Mouse (Mus musculus): Measurements from ENCODE around the gene Gm27029. TPM values are rescaled to one million over a fixed set of nuclear protein-coding genes. Genes with fewer than 3 reads are reported as not detected.
"Not testable (repeated sequence)": the region's sequence is repeated elsewhere in the genome, so short reads cannot be mapped to it uniquely, and the experiment has no call there.

Gm27029 gene
- total RNA-seq, 4 experiments from 2014 or later: 4.4 to 6.6 (median 5.2) TPM

DNA sequence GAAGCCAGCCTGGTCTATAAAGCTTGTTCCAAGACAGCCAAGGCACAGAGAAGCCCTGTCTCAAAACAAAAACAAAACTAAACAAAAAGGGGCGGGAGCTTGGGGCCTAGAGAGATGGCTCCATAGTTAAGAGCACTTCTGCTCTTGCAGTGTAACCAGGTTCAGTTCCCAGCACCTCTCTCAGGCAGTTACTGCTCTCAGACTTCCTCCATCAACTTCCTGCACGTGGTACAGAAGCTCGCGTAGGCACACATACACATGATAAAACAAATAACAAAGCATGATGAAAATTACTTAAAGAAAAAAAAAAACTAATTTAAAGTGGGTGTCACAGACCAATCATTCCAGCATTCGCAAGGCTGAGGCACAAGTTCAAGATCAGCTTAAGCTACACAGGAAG lies 4.4 kb downstream of the Gm27029 start:
- no peak for DNase-seq (ENCODE audit: low spot score in 2 of 2)

DNA sequence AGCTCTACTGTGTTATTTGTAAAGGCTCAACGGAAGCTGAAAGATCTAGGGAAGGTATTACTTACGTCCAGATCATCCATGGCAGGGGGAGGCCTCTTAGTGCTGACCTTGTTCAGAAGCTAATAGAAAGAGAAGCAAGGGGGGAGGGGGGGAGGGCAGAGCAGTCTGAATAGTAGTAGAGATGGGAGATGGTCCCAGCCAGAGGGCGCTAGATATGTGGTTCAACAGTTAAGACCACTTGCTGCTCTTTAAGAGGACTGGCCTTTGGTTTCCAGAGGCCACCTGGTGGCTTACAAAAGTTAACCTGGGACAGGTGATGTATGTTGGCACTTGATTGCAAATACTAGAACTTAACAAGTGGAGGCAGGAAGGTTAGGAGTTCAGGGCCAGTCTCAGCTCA lies 5.0 kb downstream of the Gm27029 start:
- DNase-seq (ENCODE audit: low spot score in 2 of 2): no peak

DNA sequence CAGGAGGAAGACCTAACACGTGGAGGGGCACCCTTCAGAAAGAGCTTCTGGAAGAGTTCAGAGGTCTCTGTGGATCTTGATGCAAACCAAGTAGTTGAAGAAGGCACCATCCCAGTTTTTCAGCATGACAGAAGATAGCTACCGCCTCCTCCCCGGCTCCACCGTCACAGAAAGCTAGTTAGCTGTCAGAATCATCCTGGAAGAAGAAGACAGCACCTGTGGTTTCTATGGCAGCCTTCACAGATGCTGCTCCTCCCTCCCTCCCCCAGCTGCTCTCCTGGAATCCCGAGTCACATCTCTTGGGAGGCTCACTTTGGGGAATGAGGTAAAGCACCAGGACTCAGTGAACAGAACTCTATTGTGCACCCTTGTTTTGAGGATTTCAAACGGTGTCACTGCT lies 5.6 kb downstream of the Gm27029 start:
- DNase-seq (ENCODE audit: low spot score in 2 of 2): peak in 1 of 2 experiments; percentile 54

DNA sequence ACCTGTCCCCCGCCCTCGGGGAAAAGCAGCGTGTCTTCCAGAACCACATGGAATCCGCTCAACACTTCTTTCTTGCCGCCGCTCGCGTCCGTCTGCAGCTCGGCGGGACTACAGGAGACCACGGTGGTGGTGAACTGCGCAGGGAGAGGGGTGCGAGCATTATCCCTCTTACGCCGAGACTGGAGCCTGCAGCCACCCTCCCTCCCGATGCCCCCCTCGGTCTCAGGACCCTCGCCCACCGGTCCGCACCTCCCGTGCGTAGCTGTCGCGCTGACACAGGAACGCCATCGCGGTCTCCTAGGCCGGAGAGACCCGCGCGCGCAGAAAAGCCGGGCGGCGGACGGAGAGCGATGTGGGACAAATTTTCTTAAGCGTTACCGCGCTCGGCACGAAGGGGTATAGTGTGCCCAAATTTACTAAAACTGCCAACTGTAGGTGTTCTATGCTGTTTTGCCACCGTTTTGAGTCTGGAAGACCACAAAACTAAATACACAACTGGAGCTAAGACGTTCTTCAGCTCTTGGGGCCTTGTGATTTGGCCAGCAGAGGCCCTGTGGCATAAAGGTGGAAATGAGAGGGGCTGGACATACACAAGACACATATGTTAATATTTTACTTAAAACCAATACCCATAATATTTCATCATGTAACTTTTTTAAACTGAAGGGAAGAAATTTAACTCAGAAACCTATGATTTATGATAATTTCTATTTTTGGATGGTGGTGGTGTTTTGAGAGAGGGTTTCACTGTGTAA lies 7.3 kb downstream of the Gm27029 start, which contains the start of gene Aarsd1:
Gene Aarsd1 (minus strand): TSS at position 515 of the 755 bp plus-strand sequence.
- peak; percentile 67 to 92 for DNase-seq (ENCODE audit: low spot score in 2 of 2)

DNA sequence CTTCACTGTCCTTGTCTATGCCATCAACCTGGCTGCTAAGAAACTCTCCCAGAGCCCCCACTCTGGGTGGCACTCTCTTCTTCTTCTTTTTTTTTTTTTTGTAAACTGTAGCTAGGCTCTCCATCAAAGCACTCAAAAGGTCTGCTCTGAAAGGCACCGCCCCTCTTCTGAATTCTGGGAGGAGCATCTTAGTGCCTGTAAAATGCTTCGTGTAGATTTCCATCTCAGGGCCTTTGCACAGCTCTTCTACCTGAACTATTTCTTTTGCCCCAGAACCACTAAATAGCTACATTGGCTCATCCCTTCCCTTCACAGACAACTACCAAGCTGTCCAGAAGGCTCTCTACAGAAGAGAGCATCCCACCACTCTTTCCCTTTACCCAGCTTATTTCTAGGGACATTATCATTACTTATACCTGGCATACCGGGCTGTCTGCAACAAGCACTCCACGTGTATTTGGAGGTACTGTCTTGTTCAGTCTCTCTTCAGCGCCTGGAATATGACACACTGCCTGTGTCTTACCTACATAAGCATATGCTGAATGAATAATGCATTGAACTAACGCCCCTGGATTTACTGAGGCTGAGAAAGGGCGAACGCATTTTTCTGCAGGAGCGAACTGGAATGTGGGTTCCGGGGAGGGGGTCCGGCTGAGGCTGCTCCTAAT lies 8.0 kb downstream of the Gm27029 start:
- DNase-seq (ENCODE audit: low spot score in 2 of 2): no peak

DNA sequence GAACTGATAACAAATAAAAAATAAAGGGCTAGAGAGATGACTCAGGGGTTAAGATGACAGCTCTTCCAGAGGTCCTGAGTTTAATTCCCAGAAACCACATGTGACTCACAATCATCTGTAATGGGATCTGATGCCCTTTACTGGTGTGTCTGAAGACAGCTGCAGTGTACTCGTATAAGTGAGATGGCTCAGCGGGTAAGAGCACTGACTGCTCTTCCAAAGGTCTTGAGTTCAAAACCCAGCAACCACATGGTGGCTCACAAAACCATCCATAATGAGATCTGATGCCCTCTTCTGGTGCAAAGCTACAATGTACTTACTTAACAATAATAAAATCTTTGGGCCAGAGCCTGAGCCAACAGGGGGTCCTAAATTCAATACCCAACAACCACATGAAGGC lies 9.3 kb downstream of the Gm27029 start:
- no peak for DNase-seq (ENCODE audit: low spot score in 2 of 2)

DNA sequence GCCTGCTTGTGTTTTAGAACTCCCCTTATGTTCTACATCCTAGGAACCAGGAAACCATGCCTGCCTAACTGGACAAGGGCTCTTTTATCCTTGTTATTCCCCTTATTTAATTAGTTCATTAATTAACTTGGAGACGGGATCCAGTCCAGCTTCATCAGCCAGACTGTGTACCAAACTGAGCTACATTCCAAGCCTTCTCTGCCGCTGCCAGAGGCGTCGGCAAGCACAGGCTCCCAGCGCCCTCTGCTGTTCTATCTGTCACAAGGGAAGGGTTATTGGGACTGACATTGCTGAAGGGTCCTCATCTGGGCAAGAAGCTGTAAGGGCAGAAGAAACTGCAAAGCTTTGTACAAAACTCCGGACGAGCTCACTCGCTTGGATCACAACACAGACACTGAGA lies 29.5 kb downstream of the Gm27029 start:
- DNase-seq (ENCODE audit: low spot score in 2 of 2): peak; percentile 21 to 43

DNA sequence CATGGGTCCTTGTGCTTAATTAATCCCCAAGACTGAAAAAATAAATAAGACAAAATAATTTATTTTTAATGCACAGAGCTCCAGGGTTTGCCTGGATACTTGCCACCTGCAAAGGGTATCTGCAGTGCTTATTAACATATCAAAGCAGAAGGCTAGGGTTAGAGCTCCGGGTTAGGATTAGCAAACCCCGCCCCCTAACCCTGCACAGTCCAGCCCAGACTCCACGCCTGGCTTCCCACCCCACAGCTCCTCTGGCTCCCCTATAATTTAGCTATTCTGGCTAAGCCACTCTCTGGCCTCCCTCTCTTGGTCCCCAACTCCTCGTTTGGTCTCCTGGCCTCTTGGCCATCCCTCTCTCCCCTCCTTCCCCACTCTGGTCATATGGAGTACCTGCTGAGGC lies 42.8 kb downstream of the Gm27029 start:
- DNase-seq (ENCODE audit: low spot score in 2 of 2): no peak

DNA sequence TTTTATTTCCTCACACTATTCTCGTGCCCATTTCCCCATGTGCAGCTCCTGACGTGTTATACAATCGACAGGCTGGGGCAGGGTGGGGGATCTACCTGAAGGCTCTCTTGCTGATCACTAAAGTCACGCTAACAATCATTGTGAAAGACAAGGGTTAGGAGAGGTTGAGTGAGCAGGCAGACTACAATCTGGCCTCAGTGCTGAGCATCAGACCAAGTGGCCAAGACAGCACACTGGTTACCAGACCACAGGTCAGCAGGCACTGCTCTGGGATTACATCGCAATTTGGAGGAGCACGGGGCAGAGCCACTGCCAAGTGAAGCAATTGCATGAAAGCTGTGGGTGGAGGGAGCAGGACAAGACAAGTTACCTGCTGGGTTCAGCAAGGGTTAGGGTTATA lies 45.7 kb downstream of the Gm27029 start:
- DNase-seq (ENCODE audit: low spot score in 2 of 2): no peak

DNA sequence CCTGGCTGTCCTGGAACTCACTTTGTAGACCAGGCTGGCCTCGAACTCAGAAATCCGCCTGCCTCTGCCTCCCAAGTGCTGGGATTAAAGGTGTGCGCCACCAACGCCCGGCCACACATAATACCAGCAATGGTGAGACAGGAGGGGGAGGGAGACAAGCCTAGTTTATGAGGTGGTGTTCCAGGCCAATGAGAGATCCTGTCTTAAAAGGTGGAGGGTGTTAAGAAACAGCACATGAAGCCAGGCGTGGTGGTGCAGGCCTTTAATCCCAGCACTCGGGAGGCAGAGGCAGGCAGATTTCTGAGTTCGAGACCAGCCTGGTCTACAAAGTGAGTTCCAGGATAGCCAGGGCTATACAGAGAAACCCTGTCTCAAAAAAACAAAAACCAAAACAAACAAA lies 46.4 kb downstream of the Gm27029 start:
- DNase-seq (ENCODE audit: low spot score in 2 of 2): not testable (repeated sequence)

DNA sequence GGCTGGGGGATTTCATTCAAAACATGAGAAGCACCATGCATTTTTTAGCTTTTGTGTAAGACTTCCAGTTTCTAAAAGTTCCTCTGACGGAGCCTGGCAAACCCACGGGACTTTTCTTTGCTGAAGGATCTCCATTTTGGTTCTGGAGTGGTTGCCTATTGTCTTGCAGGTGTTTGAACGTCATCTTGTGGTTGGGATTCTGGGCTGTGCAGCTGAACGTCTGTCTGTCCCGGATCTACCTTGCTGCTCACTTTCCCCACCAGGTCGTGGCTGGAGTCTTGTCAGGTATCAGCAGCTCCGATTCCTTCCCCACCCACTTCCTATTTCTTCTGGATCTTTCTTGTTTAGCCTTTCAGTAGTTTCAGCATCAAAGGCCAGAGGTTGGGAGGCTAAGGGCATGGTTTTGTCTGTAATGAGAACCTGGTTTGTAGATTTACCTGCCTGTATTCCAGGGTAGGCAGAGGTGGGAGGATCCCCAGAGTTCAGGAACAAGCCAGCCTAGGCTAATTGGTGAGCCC lies 50.1 kb downstream of the Gm27029 start:
- DNase-seq (ENCODE audit: low spot score in 2 of 2): no peak

DNA sequence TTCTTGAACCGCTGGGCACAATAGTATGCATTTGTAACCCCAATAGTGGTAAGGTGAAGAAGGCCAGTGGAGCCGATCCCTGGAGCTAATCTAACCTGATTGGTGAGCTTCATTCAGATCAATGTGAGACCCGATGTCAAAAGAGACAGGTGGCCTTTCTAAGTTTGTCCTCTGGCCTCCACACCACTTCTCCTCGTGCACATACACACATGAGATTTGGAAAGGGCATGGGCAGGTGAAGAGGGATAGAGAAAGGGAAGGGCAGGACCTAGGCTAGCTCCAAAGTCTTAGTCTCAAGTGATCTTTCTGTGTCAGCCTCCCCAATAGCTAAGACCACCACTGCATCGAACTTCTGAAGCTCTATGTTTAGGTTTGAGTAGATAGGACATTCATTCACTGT lies 54.5 kb downstream of the Gm27029 start:
- no peak for DNase-seq (ENCODE audit: low spot score in 2 of 2)

DNA sequence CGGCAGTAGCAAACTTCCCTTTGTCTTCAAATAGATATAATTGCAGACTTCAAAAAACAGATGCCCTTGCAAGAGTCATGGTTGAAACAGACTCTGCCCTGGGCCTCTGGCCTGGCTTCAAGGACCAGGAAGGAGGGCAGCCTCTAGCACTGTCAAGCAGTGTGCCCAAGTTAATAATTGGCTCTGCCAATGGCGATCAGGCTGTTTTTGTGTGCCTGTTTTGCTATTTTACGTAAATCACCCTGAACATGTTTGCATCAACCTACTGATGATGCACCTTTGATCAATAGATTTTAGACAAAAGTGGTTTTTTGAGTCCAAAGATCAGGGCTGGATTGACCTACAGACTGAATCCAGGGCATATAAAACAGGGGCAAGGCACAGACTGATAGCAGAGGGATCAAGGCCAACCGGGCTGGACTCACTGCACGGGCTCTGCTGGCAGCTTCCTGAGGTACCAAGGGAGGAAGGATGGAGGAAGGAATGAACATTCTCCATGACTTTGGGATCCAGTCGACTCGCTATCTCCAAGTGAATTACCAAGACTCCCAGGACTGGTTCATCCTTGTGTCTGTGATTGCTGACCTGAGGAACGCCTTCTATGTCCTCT lies 57.2 kb downstream of the Gm27029 start, which contains the start of gene G6pc:
Gene G6pc (plus strand): TSS at position 236 of the 610 bp plus-strand sequence.
- DNase-seq (ENCODE audit: low spot score in 2 of 2): no peak

DNA sequence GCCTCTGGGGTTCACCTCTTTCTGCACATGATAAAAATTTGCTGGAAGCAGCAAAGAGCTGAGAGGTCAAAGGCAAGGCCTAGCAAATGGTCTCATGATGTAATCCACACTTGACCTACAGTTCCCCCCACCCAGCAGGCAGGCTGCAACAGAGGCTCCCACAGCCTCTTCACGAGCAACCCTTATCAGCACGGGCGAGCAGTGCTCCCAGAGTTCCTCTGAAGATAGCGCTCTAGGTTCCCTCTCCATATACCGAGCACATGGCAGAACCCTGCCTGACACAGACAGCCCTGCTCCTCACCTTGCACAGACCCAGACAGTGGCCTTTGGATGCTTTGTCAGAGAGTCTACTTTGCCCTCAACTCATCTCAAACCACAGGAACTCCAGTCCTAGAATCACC lies 60.1 kb downstream of the Gm27029 start:
- no peak for DNase-seq (ENCODE audit: low spot score in 2 of 2)

DNA sequence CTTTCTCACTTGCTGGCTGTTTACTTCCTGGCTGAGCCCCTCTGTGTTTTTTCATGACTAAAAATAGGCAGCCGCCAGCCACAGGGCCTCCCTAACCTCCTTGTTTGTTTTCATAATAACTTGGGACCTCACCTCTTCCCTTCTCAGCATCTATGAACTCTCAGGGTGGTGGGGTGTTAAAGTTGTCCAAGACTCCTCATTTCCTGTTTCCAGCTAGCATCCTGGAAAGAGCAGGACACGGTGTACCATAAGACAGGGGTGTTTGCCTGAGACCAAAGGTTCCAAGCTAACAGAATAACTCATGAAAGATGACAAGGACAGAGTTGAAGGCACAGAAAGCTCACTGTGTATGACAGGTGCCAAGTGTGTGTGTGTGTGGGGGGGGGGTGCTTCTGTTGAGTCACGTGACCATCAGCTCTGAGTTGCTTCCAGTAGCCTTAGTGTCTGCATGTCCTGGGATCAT lies 63.9 kb downstream of the Gm27029 start:
- no peak for DNase-seq (ENCODE audit: low spot score in 2 of 2)

DNA sequence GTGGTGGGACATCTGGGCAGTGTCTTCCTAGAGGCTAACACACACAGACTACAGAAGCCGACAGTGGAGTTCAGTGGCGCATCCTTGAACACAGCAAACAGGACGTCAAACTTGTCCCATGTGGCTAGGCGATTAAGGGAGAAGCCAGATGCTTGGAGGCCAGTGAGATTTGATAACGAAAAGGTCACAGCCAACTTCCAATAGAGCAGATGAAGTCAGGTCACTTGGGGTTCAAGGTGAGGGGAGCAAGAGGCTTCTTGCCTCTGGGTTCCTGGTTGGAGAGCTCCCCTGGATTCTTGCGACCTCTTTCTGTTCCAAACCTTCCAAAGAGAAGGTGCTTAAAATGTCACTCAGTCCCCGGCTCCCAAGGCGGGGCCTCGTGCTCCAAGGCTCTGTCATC lies 64.8 kb downstream of the Gm27029 start:
- no peak for DNase-seq (ENCODE audit: low spot score in 2 of 2)

DNA sequence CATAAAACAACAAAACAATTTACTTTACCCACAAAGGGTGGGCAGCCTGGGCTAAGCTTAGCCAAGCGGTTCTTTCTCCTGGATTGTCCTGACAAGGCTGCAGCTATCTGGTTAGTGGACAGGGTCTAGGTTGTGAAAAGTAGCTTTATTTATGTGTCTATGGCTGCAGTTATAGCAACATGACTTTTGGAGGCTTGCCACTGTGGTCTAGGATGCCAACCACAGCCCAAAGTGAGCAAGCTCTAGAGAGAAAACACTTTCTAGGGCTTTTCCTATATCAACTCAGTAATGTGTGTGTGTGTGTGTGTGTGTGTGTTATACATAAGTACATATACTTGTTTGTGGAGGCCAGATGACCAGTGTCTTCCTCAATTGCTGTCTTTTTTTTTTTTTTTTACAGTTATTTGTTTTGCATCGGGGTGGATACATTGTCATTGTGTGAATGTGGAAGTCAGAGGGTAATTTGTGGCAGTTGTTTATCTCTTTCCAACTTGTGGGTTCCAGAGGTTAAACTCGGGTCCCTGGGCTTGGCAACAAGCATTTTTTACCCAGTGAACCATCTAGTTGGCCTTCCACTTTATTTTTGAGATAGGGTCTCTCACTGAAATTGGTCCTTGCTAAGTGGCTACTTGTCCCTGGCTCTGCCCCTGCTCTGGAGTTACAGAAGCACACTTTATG lies 67.0 kb downstream of the Gm27029 start:
- DNase-seq (ENCODE audit: low spot score in 2 of 2): no peak

All from left cerebral cortex, adult 8-10 months (tissue).